Mouse (Mus musculus): Measurements from ENCODE around the gene Cox6a1. TPM values are rescaled to one million over a fixed set of nuclear protein-coding genes. Genes with fewer than 3 reads are reported as not detected.
"Not testable (repeated sequence)": the region's sequence is repeated elsewhere in the genome, so short reads cannot be mapped to it uniquely, and the experiment has no call there.

Cox6a1 gene
- 833 and 912 TPM in 2 replicates for polyA plus RNA-seq (2014; fragmentation: Nextera tagmentation; extraction: Ambion mirVana)

GRCm38 (mm10) chr5:115348546-115349224 lies at the start of gene Cox6a1:
Gene Cox6a1 (minus strand): TSS chr5:115348981.
- H3K36me3 ChIP-seq (ENCODE audit: control insufficient read depth, insufficient read depth, low read length) = peaks cover 28% of the 10 kb centered on the region
- under 1% methylated on average over 44 of the region's 74 CpGs for WGBS
- H3K4me3 ChIP-seq (ENCODE audit: low read depth, low read length) = peak within 1 kb of the TSS; percentile 92
- no peaks in the 10 kb centered on the region for H3K27me3 ChIP-seq (replicated peaks; ENCODE audit: control insufficient read depth, insufficient read depth, low read length)
- DNase-seq (ENCODE audit: low spot score) = peak; percentile 98
- ATAC-seq (ENCODE audit: low read depth) = peak; percentile 94
- H3K27ac ChIP-seq (replicated peaks; ENCODE audit: low read depth, low read length) = peak within 1 kb of the TSS; percentile 79
- no peaks in the 10 kb centered on the region for H3K9me3 ChIP-seq (ENCODE audit: control insufficient read depth, low read length)
- no peaks in the 10 kb centered on the region for H3K4me1 ChIP-seq (ENCODE audit: control insufficient read depth, insufficient read depth, low read length)
- peak within 1 kb of the TSS; percentile 92 for H3K4me2 ChIP-seq (ENCODE audit: low read depth, low read length)
- peak within 1 kb of the TSS; percentile 88 for H3K9ac ChIP-seq (ENCODE audit: low read depth, low read length)

DNA sequence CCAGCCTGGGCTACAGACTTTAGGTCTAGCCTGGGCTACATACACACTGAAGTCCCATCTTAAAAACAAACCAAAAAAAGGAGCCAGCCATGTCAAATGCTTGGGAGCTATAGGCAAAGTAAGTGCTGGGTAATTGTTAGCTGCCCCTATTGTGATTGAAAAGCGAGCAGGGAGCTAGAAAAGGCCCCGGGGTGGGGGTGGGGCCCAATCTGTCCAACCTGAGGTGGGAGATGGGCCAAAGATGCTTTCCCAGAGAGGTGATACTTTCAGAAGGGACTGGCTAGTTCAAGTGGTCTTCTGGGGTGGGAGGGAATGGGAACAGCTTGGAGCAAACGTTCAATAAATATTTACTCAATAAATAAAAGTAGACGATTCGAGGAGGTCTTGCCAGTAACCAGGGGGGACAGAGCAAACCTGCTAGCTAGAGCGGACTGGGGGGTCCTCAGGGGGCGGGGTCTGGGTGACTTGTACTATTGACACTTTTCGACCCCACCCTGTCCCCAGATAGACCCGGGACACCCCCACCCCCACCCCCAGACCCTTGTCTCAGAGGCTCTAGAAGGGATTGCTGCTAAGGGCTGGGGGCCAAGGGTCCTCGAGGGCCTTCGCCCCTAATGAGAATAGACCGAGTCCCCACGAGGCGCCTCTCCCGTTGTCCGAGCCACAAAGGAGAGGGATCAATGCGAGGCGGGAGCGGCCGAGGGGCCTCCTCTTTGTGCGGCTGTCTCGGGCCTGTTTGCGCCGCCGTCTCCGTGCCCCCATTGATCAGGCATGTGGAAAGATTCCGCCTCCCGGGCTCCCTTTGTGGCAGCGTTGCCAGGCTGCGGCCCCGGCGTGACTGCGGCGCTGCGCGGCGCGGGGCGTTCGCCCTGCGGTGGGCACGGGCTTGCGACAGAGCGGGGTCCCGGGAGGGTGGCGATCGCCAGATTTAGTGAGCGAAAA lies 49.3 kb upstream of the Cox6a1 start:
- 3% methylated on average over 46 of the region's 48 CpGs for WGBS
- Histone ChIP-seq H3K27ac (replicated peaks; ENCODE audit: low read depth, low read length) (peak overlapping the region; percentile 57), H3K36me3 (ENCODE audit: control insufficient read depth, insufficient read depth, low read length) (no peaks in the 10 kb centered on the region), H3K4me2 (ENCODE audit: low read depth, low read length) (peak overlapping the region; percentile 80), H3K9ac (ENCODE audit: low read depth, low read length) (peak overlapping the region; percentile 75), H3K4me3 (ENCODE audit: low read depth, low read length) (peak overlapping the region; percentile 43), H3K4me1 (ENCODE audit: control insufficient read depth, insufficient read depth, low read length) (0 out of 2 replicates have a peak, but pooled peaks cover 7% of the 10 kb centered on the region), H3K27me3 (replicated peaks; ENCODE audit: control insufficient read depth, insufficient read depth, low read length) (no peaks in the 10 kb centered on the region), H3K9me3 (ENCODE audit: control insufficient read depth, low read length) (no peaks in the 10 kb centered on the region)
- ATAC-seq (ENCODE audit: low read depth) = peak; percentile 82
- DNase-seq (ENCODE audit: low spot score) = peak; percentile 79

- H3K4me1 ChIP-seq (ENCODE audit: control insufficient read depth, insufficient read depth, low read length) = 0 out of 2 replicates have a peak, but pooled peaks cover 7% of the 10 kb centered on the region
- no peak overlapping the region for H3K4me2 ChIP-seq (ENCODE audit: low read depth, low read length)
- DNase-seq (ENCODE audit: low spot score) = no peak
- no peak overlapping the region for H3K9ac ChIP-seq (ENCODE audit: low read depth, low read length)
- no peaks in the 10 kb centered on the region for H3K9me3 ChIP-seq (ENCODE audit: control insufficient read depth, low read length)
- H3K36me3 ChIP-seq (ENCODE audit: control insufficient read depth, insufficient read depth, low read length) = no peaks in the 10 kb centered on the region
- ATAC-seq (ENCODE audit: low read depth) = no peak
- H3K27me3 ChIP-seq (replicated peaks; ENCODE audit: control insufficient read depth, insufficient read depth, low read length) = no peaks in the 10 kb centered on the region
- no peak overlapping the region for H3K4me3 ChIP-seq (ENCODE audit: low read depth, low read length)
- WGBS = 61% methylated on average over 11 of the region's 11 CpGs
- no peak overlapping the region for H3K27ac ChIP-seq (replicated peaks; ENCODE audit: low read depth, low read length)
Measured at GRCm38 (mm10) chr5:115396654-115397053, 47.9 kb upstream of the Cox6a1 start.

DNA sequence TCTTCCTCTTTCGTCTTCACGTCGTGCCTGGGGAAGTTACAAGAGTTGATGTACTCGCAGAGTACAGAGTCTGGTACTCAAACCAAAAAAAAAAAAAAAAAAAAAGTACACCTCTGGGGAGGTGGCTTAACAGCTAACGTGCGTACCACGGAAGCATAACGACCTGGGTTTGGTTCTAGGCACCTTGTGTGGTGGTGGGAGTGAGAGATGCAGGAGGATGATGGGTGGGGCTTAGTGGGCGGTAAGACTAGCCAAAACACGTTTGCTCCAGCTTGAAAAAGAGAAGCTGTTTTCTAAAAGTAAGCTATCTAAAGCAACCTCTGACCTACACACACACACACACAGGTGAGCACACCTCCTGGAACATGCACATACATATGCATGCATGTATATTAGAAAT lies 46.1 kb upstream of the Cox6a1 start:
- Histone ChIP-seq H3K4me1 (ENCODE audit: control insufficient read depth, insufficient read depth, low read length) (0 out of 2 replicates have a peak, but pooled peaks cover 7% of the 10 kb centered on the region), H3K9me3 (ENCODE audit: control insufficient read depth, low read length) (no peaks in the 10 kb centered on the region), H3K27me3 (replicated peaks; ENCODE audit: control insufficient read depth, insufficient read depth, low read length) (no peaks in the 10 kb centered on the region), H3K27ac (replicated peaks; ENCODE audit: low read depth, low read length) (no peak overlapping the region), H3K4me3 (ENCODE audit: low read depth, low read length) (no peak overlapping the region), H3K4me2 (ENCODE audit: low read depth, low read length) (no peak overlapping the region), H3K9ac (ENCODE audit: low read depth, low read length) (no peak overlapping the region), H3K36me3 (ENCODE audit: control insufficient read depth, insufficient read depth, low read length) (no peaks in the 10 kb centered on the region)
- DNase-seq (ENCODE audit: low spot score) = no peak
- no peak for ATAC-seq (ENCODE audit: low read depth)
- WGBS = 17% methylated on average over 10 of the region's 10 CpGs

DNA sequence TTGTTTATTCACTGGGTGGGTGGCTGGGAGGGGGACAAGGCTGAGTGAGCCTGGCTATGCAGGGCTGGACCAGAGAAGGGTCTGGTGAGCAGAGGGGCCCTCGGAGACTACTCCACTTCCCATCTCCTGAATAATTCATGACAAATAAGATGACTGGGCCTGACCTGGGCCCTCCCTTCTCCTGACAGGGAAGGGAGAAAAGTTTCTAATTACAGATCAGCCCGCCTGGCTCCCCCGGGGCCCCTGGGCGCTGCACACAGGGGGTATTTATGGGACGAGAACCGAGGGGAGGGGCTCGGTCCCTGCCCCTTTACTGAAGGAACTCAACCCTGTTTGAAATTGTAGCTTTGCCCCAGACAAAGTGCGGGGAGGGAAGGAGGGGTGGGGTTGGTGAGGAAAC lies 45.4 kb upstream of the Cox6a1 start:
- Histone ChIP-seq H3K27me3 (replicated peaks; ENCODE audit: control insufficient read depth, insufficient read depth, low read length) (no peaks in the 10 kb centered on the region), H3K27ac (replicated peaks; ENCODE audit: low read depth, low read length) (no peak overlapping the region), H3K4me3 (ENCODE audit: low read depth, low read length) (no peak overlapping the region), H3K4me1 (ENCODE audit: control insufficient read depth, insufficient read depth, low read length) (0 out of 2 replicates have a peak, but pooled peaks cover 7% of the 10 kb centered on the region), H3K4me2 (ENCODE audit: low read depth, low read length) (no peak overlapping the region), H3K9ac (ENCODE audit: low read depth, low read length) (no peak overlapping the region), H3K9me3 (ENCODE audit: control insufficient read depth, low read length) (no peaks in the 10 kb centered on the region), H3K36me3 (ENCODE audit: control insufficient read depth, insufficient read depth, low read length) (no peaks in the 10 kb centered on the region)
- WGBS = 5% methylated on average over 7 of the region's 8 CpGs
- peak; percentile 42 for ATAC-seq (ENCODE audit: low read depth)
- peak; percentile 61 for DNase-seq (ENCODE audit: low spot score)

DNA sequence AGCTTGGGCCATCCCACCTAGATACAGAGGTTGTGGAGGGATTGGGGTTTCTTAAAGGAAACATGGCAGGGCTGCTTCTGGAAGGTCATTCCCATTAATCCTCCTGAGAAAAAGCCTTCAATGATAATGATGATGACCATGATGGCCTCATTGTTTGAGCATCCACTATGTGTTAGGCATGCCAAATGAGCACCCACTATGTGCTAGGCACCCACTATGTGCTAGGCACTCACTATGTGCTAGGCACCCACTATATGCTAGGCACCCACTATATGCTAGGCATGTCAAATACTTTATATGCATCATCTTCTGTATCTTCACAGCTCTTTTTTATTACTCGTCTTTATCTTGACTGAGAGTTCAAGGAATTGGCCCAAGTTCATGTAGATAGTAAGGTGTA lies 44.2 kb upstream of the Cox6a1 start:
- Histone ChIP-seq H3K9ac (ENCODE audit: low read depth, low read length) (no peak overlapping the region), H3K9me3 (ENCODE audit: control insufficient read depth, low read length) (no peaks in the 10 kb centered on the region), H3K4me1 (ENCODE audit: control insufficient read depth, insufficient read depth, low read length) (0 out of 2 replicates have a peak, but pooled peaks cover 3% of the 10 kb centered on the region), H3K4me2 (ENCODE audit: low read depth, low read length) (no peak overlapping the region), H3K27me3 (replicated peaks; ENCODE audit: control insufficient read depth, insufficient read depth, low read length) (no peaks in the 10 kb centered on the region), H3K4me3 (ENCODE audit: low read depth, low read length) (no peak overlapping the region), H3K36me3 (ENCODE audit: control insufficient read depth, insufficient read depth, low read length) (no peaks in the 10 kb centered on the region), H3K27ac (replicated peaks; ENCODE audit: low read depth, low read length) (no peak overlapping the region)
- no peak for ATAC-seq (ENCODE audit: low read depth)
- WGBS = 97% methylated on average over 1 of the region's 1 CpGs
- no peak for DNase-seq (ENCODE audit: low spot score)

- no peaks in the 10 kb centered on the region for H3K36me3 ChIP-seq (ENCODE audit: control insufficient read depth, insufficient read depth, low read length)
- H3K27ac ChIP-seq (replicated peaks; ENCODE audit: low read depth, low read length) = peak overlapping the region; percentile 71; the same call in 1 of the 2 replicates
- no peaks in the 10 kb centered on the region for H3K27me3 ChIP-seq (replicated peaks; ENCODE audit: control insufficient read depth, insufficient read depth, low read length)
- H3K4me2 ChIP-seq (ENCODE audit: low read depth, low read length) = 0 out of 2 replicates have a peak overlapping the region, but pooled peaks have one; percentile 4
- H3K9me3 ChIP-seq (ENCODE audit: control insufficient read depth, low read length) = no peaks in the 10 kb centered on the region
- peak overlapping the region; percentile 2; the same call in 1 of the 2 replicates for H3K9ac ChIP-seq (ENCODE audit: low read depth, low read length)
- no peak overlapping the region for H3K4me3 ChIP-seq (ENCODE audit: low read depth, low read length)
- WGBS = 20% methylated on average over 9 of the region's 9 CpGs
- no peaks in the 10 kb centered on the region for H3K4me1 ChIP-seq (ENCODE audit: control insufficient read depth, insufficient read depth, low read length)
- DNase-seq (ENCODE audit: low spot score) (peak; percentile 64), ATAC-seq (ENCODE audit: low read depth) (peak; percentile 38; the same call in 1 of the 2 replicates)
Measured at GRCm38 (mm10) chr5:115391935-115392334, 43.2 kb upstream of the Cox6a1 start.

- H3K27ac ChIP-seq (replicated peaks; ENCODE audit: low read depth, low read length); ATAC-seq (ENCODE audit: low read depth); DNase-seq (ENCODE audit: low spot score); H3K4me1 ChIP-seq (ENCODE audit: control insufficient read depth, insufficient read depth, low read length); H3K9me3 ChIP-seq (ENCODE audit: control insufficient read depth, low read length); H3K36me3 ChIP-seq (ENCODE audit: control insufficient read depth, insufficient read depth, low read length); H3K4me3 ChIP-seq (ENCODE audit: low read depth, low read length); H3K9ac ChIP-seq (ENCODE audit: low read depth, low read length); H3K4me2 ChIP-seq (ENCODE audit: low read depth, low read length); H3K27me3 ChIP-seq (replicated peaks; ENCODE audit: control insufficient read depth, insufficient read depth, low read length): not testable (repeated sequence)
- 76% methylated on average over 2 of the region's 2 CpGs for WGBS
Measured at GRCm38 (mm10) chr5:115378882-115379281, 30.1 kb upstream of the Cox6a1 start.
